Mouse (Mus musculus) erythroid progenitor cell, adult 5-6 weeks (primary cell): ENCODE data around the gene Foxs1. TPM values are rescaled to one million over a fixed set of nuclear protein-coding genes. Genes with fewer than 3 reads are reported as not detected.

Experiments used
- ATAC-seq: replicated peaks from 2 replicates; pipeline ENCODE4 v1.8.0; 2016; ENCODE audit warnings: moderate number of reproducible peaks, mild to moderate bottlenecking, moderate TSS enrichment, inconsistent platforms; ENCODE audit not compliant: poor library complexity, low FRiP score, severe bottlenecking
- total RNA-seq, 2 experiments: library from RNA; stranded (forward) in 1 of 2; stranded (reverse) in 1 of 2; fragments of 150-400 nt in 1 of 2; fragments of 186-747, 209-891 nt in 1 of 2; gene quantifications; 2 replicates each; pipeline versions ENCODE4 v1.2.3 to v1.2.4; 2015 to 2017; ENCODE audit warnings: low replicate concordance in 2 of 2

Foxs1 gene
- total RNA-seq (2015; ENCODE audit: low replicate concordance) (not detected in 2 replicates), total RNA-seq (2017; ENCODE audit: low replicate concordance) (not detected in 2 replicates)

GRCm38 (mm10) chr2:152933048-152933447 lies at the start of gene Foxs1:
Gene Foxs1, minus strand, starts transcription at chr2:152933208.
- ATAC-seq, result no peak

GRCm38 (mm10) chr2:152976991-152977390 lies 44.0 kb upstream of the Foxs1 start:
- ATAC-seq, result no peak

- ATAC-seq, result no peak
Measured at GRCm38 (mm10) chr2:152965555-152965954, 32.5 kb upstream of the Foxs1 start.

GRCm38 (mm10) chr2:152962091-152962793 lies 29.2 kb upstream of the Foxs1 start, which contains the start of gene Ttll9:
Gene Ttll9, plus strand, starts transcription at chr2:152962485.
- no peak for ATAC-seq

- no peak for ATAC-seq
Measured at GRCm38 (mm10) chr2:152958116-152958515, 25.1 kb upstream of the Foxs1 start.

- ATAC-seq, result no peak
Measured at GRCm38 (mm10) chr2:152951850-152952720, 19.1 kb upstream of the Foxs1 start.

- no peak for ATAC-seq
Measured at GRCm38 (mm10) chr2:152951065-152951849, 18.2 kb upstream of the Foxs1 start, which contains the start of gene Dusp15. Gene Dusp15, minus strand, starts transcription at chr2:152951698.

GRCm38 (mm10) chr2:152950358-152951064 lies 17.5 kb upstream of the Foxs1 start:
- ATAC-seq, result no peak

- no peak for ATAC-seq
Measured at GRCm38 (mm10) chr2:152948438-152949020, 15.5 kb upstream of the Foxs1 start.

GRCm38 (mm10) chr2:152947098-152947497 lies 14.1 kb upstream of the Foxs1 start:
- no peak for ATAC-seq

GRCm38 (mm10) chr2:152944013-152944412 lies 11.0 kb upstream of the Foxs1 start:
- ATAC-seq, result no peak

GRCm38 (mm10) chr2:152943568-152943967 lies 10.6 kb upstream of the Foxs1 start:
- no peak for ATAC-seq

GRCm38 (mm10) chr2:152942898-152943515 lies 10.0 kb upstream of the Foxs1 start:
- ATAC-seq, result no peak

GRCm38 (mm10) chr2:152941776-152942175 lies 8.8 kb upstream of the Foxs1 start:
- no peak for ATAC-seq

- ATAC-seq, result no peak
Measured at GRCm38 (mm10) chr2:152941106-152941505, 8.1 kb upstream of the Foxs1 start.

- ATAC-seq, result no peak
Measured at GRCm38 (mm10) chr2:152939846-152940245, 6.8 kb upstream of the Foxs1 start.

- ATAC-seq, result no peak
Measured at GRCm38 (mm10) chr2:152933614-152934013, 606 bp upstream of the Foxs1 start.

GRCm38 (mm10) chr2:152931456-152932160 lies 1.4 kb downstream of the Foxs1 start:
- ATAC-seq, result no peak
